Mouse (Mus musculus): ENCODE results near the gene Eps8l2. TPM values are rescaled to one million over a fixed set of nuclear protein-coding genes. Genes with fewer than 3 reads are reported as not detected.
"Not testable (repeated sequence)": the region's sequence is repeated elsewhere in the genome, so short reads cannot be mapped to it uniquely, and the experiment has no call there.

Gene Eps8l2
- polyA plus RNA-seq, 1 experiment from 2014 or later = 3.4 TPM

GRCm38 (mm10) chr7:141392552-141393222, 54.0 kb downstream of the Eps8l2 start:
- WGBS = 41% methylated on average over 9 of the region's 9 CpGs
- ATAC-seq (replicated peaks; ENCODE audit: insufficient number of reproducible peaks, low FRiP score, low TSS enrichment, low read depth) (no peak; the same call in 1 of the 2 replicates), DNase-seq (ENCODE audit: low spot score) (no peak)
- Histone ChIP-seq H3K4me3 (ENCODE audit: low read depth, low read length) (peak overlapping the region; percentile 64), H3K9me3 (replicated peaks; ENCODE audit: control insufficient read depth, low read length) (no peaks in the 10 kb centered on the region), H3K27me3 (ENCODE audit: control insufficient read depth, insufficient read depth, low read length) (no peaks in the 10 kb centered on the region), H3K4me2 (ENCODE audit: low read depth, low read length) (peak overlapping the region; percentile 76), H3K36me3 (replicated peaks; ENCODE audit: control insufficient read depth, insufficient read depth, low read depth, low read length) (0 out of 2 replicates have a peak, but pooled peaks cover 3% of the 10 kb centered on the region), H3K9ac (replicated peaks; ENCODE audit: low read length) (peak overlapping the region; percentile 60), H3K4me1 (ENCODE audit: control insufficient read depth, insufficient read depth, low read length) (no peaks in the 10 kb centered on the region; the same call in 1 of the 2 replicates), H3K27ac (replicated peaks; ENCODE audit: low read depth, low read length) (no peak overlapping the region)

- Histone ChIP-seq H3K36me3 (replicated peaks; ENCODE audit: control insufficient read depth, insufficient read depth, low read depth, low read length) (peaks cover 5% of the 10 kb centered on the region; the same call in 1 of the 2 replicates), H3K9me3 (replicated peaks; ENCODE audit: control insufficient read depth, low read length) (no peaks in the 10 kb centered on the region), H3K27ac (replicated peaks; ENCODE audit: low read depth, low read length) (no peak overlapping the region), H3K4me3 (ENCODE audit: low read depth, low read length) (no peak overlapping the region), H3K9ac (replicated peaks; ENCODE audit: low read length) (no peak overlapping the region), H3K4me1 (ENCODE audit: control insufficient read depth, insufficient read depth, low read length) (no peaks in the 10 kb centered on the region; the same call in 1 of the 2 replicates), H3K27me3 (ENCODE audit: control insufficient read depth, insufficient read depth, low read length) (no peaks in the 10 kb centered on the region), H3K4me2 (ENCODE audit: low read depth, low read length) (no peak overlapping the region)
- 87% methylated on average over 7 of the region's 7 CpGs for WGBS
- ATAC-seq (replicated peaks; ENCODE audit: insufficient number of reproducible peaks, low FRiP score, low TSS enrichment, low read depth) (no peak), DNase-seq (ENCODE audit: low spot score) (no peak)
These were observed 55.5 kb downstream of the Eps8l2 start for GRCm38 (mm10) chr7:141394158-141394557.

- 17% methylated on average over 6 of the region's 6 CpGs for WGBS
- peaks cover 5% of the 10 kb centered on the region; the same call in 1 of the 2 replicates for H3K36me3 ChIP-seq (replicated peaks; ENCODE audit: control insufficient read depth, insufficient read depth, low read depth, low read length)
- no peaks in the 10 kb centered on the region for H3K9me3 ChIP-seq (replicated peaks; ENCODE audit: control insufficient read depth, low read length)
- H3K4me3 ChIP-seq (ENCODE audit: low read depth, low read length) = no peak overlapping the region
- H3K27me3 ChIP-seq (ENCODE audit: control insufficient read depth, insufficient read depth, low read length) = no peaks in the 10 kb centered on the region
- ATAC-seq (replicated peaks; ENCODE audit: insufficient number of reproducible peaks, low FRiP score, low TSS enrichment, low read depth) (no peak), DNase-seq (ENCODE audit: low spot score) (peak; percentile 82)
- no peak overlapping the region for H3K27ac ChIP-seq (replicated peaks; ENCODE audit: low read depth, low read length)
- no peak overlapping the region for H3K4me2 ChIP-seq (ENCODE audit: low read depth, low read length)
- no peak overlapping the region for H3K9ac ChIP-seq (replicated peaks; ENCODE audit: low read length)
- H3K4me1 ChIP-seq (ENCODE audit: control insufficient read depth, insufficient read depth, low read length) = no peaks in the 10 kb centered on the region; the same call in 1 of the 2 replicates
These were observed 56.1 kb downstream of the Eps8l2 start for GRCm38 (mm10) chr7:141394771-141395170.

- no peak for DNase-seq (ENCODE audit: low spot score)
- no peak overlapping the region for H3K9ac ChIP-seq (replicated peaks; ENCODE audit: low read length)
- H3K4me1 ChIP-seq (ENCODE audit: control insufficient read depth, insufficient read depth, low read length) = no peaks in the 10 kb centered on the region; the same call in 1 of the 2 replicates
- no peak overlapping the region for H3K27ac ChIP-seq (replicated peaks; ENCODE audit: low read depth, low read length)
- no peaks in the 10 kb centered on the region for H3K27me3 ChIP-seq (ENCODE audit: control insufficient read depth, insufficient read depth, low read length)
- H3K9me3 ChIP-seq (replicated peaks; ENCODE audit: control insufficient read depth, low read length) = no peaks in the 10 kb centered on the region
- 79% methylated on average over 1 of the region's 1 CpGs for WGBS
- no peak overlapping the region for H3K4me3 ChIP-seq (ENCODE audit: low read depth, low read length)
- no peak for ATAC-seq (replicated peaks; ENCODE audit: insufficient number of reproducible peaks, low FRiP score, low TSS enrichment, low read depth)
- peaks cover 5% of the 10 kb centered on the region; the same call in 1 of the 2 replicates for H3K36me3 ChIP-seq (replicated peaks; ENCODE audit: control insufficient read depth, insufficient read depth, low read depth, low read length)
- H3K4me2 ChIP-seq (ENCODE audit: low read depth, low read length) = no peak overlapping the region
These were observed 56.7 kb downstream of the Eps8l2 start for GRCm38 (mm10) chr7:141395348-141395747.

- peak; percentile 58 for DNase-seq (ENCODE audit: low spot score)
- H3K9ac ChIP-seq (replicated peaks; ENCODE audit: low read length) = no peak overlapping the region
- H3K4me2 ChIP-seq (ENCODE audit: low read depth, low read length) = no peak overlapping the region
- H3K27me3 ChIP-seq (ENCODE audit: control insufficient read depth, insufficient read depth, low read length) = no peaks in the 10 kb centered on the region
- H3K9me3 ChIP-seq (replicated peaks; ENCODE audit: control insufficient read depth, low read length) = no peaks in the 10 kb centered on the region
- H3K27ac ChIP-seq (replicated peaks; ENCODE audit: low read depth, low read length) = no peak overlapping the region
- peaks cover 7% of the 10 kb centered on the region for H3K36me3 ChIP-seq (replicated peaks; ENCODE audit: control insufficient read depth, insufficient read depth, low read depth, low read length)
- no peaks in the 10 kb centered on the region for H3K4me1 ChIP-seq (ENCODE audit: control insufficient read depth, insufficient read depth, low read length)
- ATAC-seq (replicated peaks; ENCODE audit: insufficient number of reproducible peaks, low FRiP score, low TSS enrichment, low read depth) = no peak
- H3K4me3 ChIP-seq (ENCODE audit: low read depth, low read length) = no peak overlapping the region
- WGBS = 49% methylated on average over 5 of the region's 5 CpGs
These were observed 64.6 kb downstream of the Eps8l2 start for GRCm38 (mm10) chr7:141403305-141403704.

GRCm38 (mm10) chr7:141405466-141405865, 66.8 kb downstream of the Eps8l2 start:
- Histone ChIP-seq H3K4me2 (ENCODE audit: low read depth, low read length) (no peak overlapping the region), H3K27me3 (ENCODE audit: control insufficient read depth, insufficient read depth, low read length) (no peaks in the 10 kb centered on the region), H3K4me3 (ENCODE audit: low read depth, low read length) (no peak overlapping the region), H3K36me3 (replicated peaks; ENCODE audit: control insufficient read depth, insufficient read depth, low read depth, low read length) (peaks cover 9% of the 10 kb centered on the region), H3K9ac (replicated peaks; ENCODE audit: low read length) (no peak overlapping the region), H3K4me1 (ENCODE audit: control insufficient read depth, insufficient read depth, low read length) (no peaks in the 10 kb centered on the region), H3K27ac (replicated peaks; ENCODE audit: low read depth, low read length) (no peak overlapping the region), H3K9me3 (replicated peaks; ENCODE audit: control insufficient read depth, low read length) (no peaks in the 10 kb centered on the region)
- DNase-seq (ENCODE audit: low spot score) (no peak), ATAC-seq (replicated peaks; ENCODE audit: insufficient number of reproducible peaks, low FRiP score, low TSS enrichment, low read depth) (no peak)
- WGBS = 75% methylated on average over 4 of the region's 4 CpGs

GRCm38 (mm10) chr7:141407670-141408069, 69.0 kb downstream of the Eps8l2 start:
- H3K4me2 ChIP-seq (ENCODE audit: low read depth, low read length); H3K27me3 ChIP-seq (ENCODE audit: control insufficient read depth, insufficient read depth, low read length); H3K4me1 ChIP-seq (ENCODE audit: control insufficient read depth, insufficient read depth, low read length); H3K9me3 ChIP-seq (replicated peaks; ENCODE audit: control insufficient read depth, low read length); H3K36me3 ChIP-seq (replicated peaks; ENCODE audit: control insufficient read depth, insufficient read depth, low read depth, low read length); DNase-seq (ENCODE audit: low spot score); ATAC-seq (replicated peaks; ENCODE audit: insufficient number of reproducible peaks, low FRiP score, low TSS enrichment, low read depth); H3K27ac ChIP-seq (replicated peaks; ENCODE audit: low read depth, low read length); H3K4me3 ChIP-seq (ENCODE audit: low read depth, low read length); H3K9ac ChIP-seq (replicated peaks; ENCODE audit: low read length): not testable (repeated sequence)
- WGBS = 97% methylated on average over 7 of the region's 7 CpGs

GRCm38 (mm10) chr7:141408833-141409232, 70.2 kb downstream of the Eps8l2 start:
- H3K27me3 ChIP-seq (ENCODE audit: control insufficient read depth, insufficient read depth, low read length) = no peaks in the 10 kb centered on the region
- no peaks in the 10 kb centered on the region for H3K4me1 ChIP-seq (ENCODE audit: control insufficient read depth, insufficient read depth, low read length)
- H3K4me3 ChIP-seq (ENCODE audit: low read depth, low read length) = no peak overlapping the region
- no peaks in the 10 kb centered on the region for H3K9me3 ChIP-seq (replicated peaks; ENCODE audit: control insufficient read depth, low read length)
- peak; percentile 55; the same call in 1 of the 2 replicates for ATAC-seq (replicated peaks; ENCODE audit: insufficient number of reproducible peaks, low FRiP score, low TSS enrichment, low read depth)
- peaks cover 4% of the 10 kb centered on the region for H3K36me3 ChIP-seq (replicated peaks; ENCODE audit: control insufficient read depth, insufficient read depth, low read depth, low read length)
- WGBS = 14% methylated on average over 11 of the region's 11 CpGs
- DNase-seq (ENCODE audit: low spot score) = peak; percentile 90
- no peak overlapping the region for H3K27ac ChIP-seq (replicated peaks; ENCODE audit: low read depth, low read length)
- H3K4me2 ChIP-seq (ENCODE audit: low read depth, low read length) = no peak overlapping the region
- H3K9ac ChIP-seq (replicated peaks; ENCODE audit: low read length) = peak overlapping the region; percentile 22; the same call in 1 of the 2 replicates
